Mouse (Mus musculus) spleen, adult 2 months (tissue): ENCODE data around the gene Hdhd5. TPM values are rescaled to one million over a fixed set of nuclear protein-coding genes. Genes with fewer than 3 reads are reported as not detected.

Experiments used
- DNase-seq, 2 experiments: peaks; one replicate each; pipeline versions ENCODE4 v3.0.0 to v3.0.0-alpha.2; 2012 to 2021; ENCODE audit warnings: low spot score in 2 of 2, low read depth in 1 of 2
- H3K27ac ChIP-seq: fragments of 200-500 bp; 2 replicates; pipeline ENCODE4 v1.5.1; 2012; ENCODE audit warnings: low read length, inconsistent platforms; ENCODE audit not compliant: insufficient read depth
- H3K27me3 ChIP-seq: fragments of 200-500 bp; 2 replicates; pipeline ENCODE4 v1.6.1; 2012; ENCODE audit warnings: mild to moderate bottlenecking, moderate library complexity, low read length, inconsistent platforms; ENCODE audit not compliant: control insufficient read depth, insufficient read depth
- H3K36me3 ChIP-seq: fragments of 200-500 bp; 2 replicates; pipeline ENCODE4 v1.6.1; 2012; ENCODE audit warnings: mild to moderate bottlenecking, low read length, inconsistent platforms; ENCODE audit not compliant: control insufficient read depth, insufficient read depth
- H3K4me1 ChIP-seq: fragments of 200-500 bp; 2 replicates; pipeline ENCODE4 v1.6.1; 2011; ENCODE audit warnings: inconsistent platforms; ENCODE audit not compliant: control insufficient read depth, insufficient read depth, insufficient read length
- H3K4me3 ChIP-seq: fragments of 200-500 bp; 2 replicates; pipeline ENCODE4 v1.5.1; 2011; ENCODE audit warnings: mild to moderate bottlenecking, inconsistent platforms; ENCODE audit not compliant: insufficient read depth, insufficient read length; ENCODE audit errors: extremely low read depth
- CTCF ChIP-seq: fragments of 200-500 bp; IDR thresholded peaks from 2 replicates; pipeline ENCODE4 v1.5.1; 2011; ENCODE audit warnings: mild to moderate bottlenecking, inconsistent platforms; ENCODE audit not compliant: insufficient read depth, insufficient read length, insufficient replicate concordance; ENCODE audit errors: extremely low read depth
- POLR2A ChIP-seq: fragments of 200-500 bp; IDR thresholded peaks from 2 replicates; pipeline ENCODE4 v1.6.1; 2011; ENCODE audit warnings: low read depth, low read length, inconsistent platforms
- WGBS: fragments of 180-500 bp; shearing (Covaris S2); methylation state at CpG from one replicate; pipeline ENCODE4 v1.1.7; 2018; 5-methylcytosine and 5-hydroxymethylcytosine counted together
- polyA plus RNA-seq: library from polyadenylated mRNA; depleted of rRNA; stranded (reverse); fragments of >200 nt; gene quantifications from 2 replicates; pipeline ENCODE4 v1.2.3, GENCODE M21; 2012

Hdhd5 gene
- polyA plus RNA-seq, 1 experiment, result 25.2 TPM

DNA sequence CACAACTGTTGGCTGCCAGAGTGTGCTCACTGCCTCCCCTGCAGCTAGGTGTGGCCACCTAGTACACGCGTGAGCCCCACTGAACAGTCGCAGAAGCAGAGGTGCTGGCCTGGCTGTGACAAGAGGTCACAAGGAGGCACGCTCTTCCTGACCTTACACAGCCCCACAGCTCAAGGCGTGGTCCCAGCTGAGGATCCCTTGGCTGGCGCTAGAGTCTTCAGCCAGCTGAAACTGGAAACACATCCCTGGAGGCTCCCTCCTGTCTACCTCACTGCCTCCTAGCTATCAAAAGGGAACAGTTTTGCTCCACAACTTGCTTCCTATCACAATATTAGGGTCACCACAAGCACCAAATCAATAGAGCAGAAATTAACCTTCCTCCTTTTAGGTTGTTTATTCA is 19.9 kb downstream of the Hdhd5 start:
- no peak overlapping the region for H3K4me3 ChIP-seq
- WGBS, result 84% methylated on average over 6 of the region's 6 CpGs
- H3K4me1 ChIP-seq, result no peaks in the 10 kb centered on the region
- H3K27me3 ChIP-seq, result no peaks in the 10 kb centered on the region
- no peak overlapping the region for H3K27ac ChIP-seq
- DNase-seq, result no peak
- peaks cover 8% of the 10 kb centered on the region for H3K36me3 ChIP-seq
- no peak for TF ChIP-seq CTCF

DNA sequence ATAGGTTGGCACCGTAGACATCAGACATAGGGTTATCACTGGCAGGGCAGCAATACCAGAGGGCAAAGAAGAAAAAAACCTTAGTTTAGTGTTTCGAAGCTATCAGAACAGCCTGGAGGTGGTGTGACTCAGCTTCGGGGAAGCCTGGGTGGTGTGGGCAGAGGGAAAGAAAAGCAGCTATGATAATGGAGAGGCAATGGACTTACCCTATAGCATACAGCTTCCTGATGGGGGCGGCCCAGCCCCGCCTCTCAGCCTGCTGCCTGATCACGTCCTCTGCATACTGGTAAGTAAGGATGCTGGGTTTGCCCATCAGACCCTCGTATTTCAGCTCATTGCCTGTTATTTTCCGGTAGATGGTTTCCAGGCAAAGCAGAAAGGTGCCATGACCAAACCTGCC is 20.7 kb downstream of the Hdhd5 start:
- WGBS, result 75% methylated on average over 8 of the region's 8 CpGs
- Histone ChIP-seq H3K4me3 (no peak overlapping the region), H3K4me1 (no peaks in the 10 kb centered on the region), H3K27ac (no peak overlapping the region), H3K36me3 (peaks cover 8% of the 10 kb centered on the region), H3K27me3 (no peaks in the 10 kb centered on the region)
- no peak for TF ChIP-seq CTCF
- TF ChIP-seq POLR2A, result no peak
- DNase-seq, result no peak

DNA sequence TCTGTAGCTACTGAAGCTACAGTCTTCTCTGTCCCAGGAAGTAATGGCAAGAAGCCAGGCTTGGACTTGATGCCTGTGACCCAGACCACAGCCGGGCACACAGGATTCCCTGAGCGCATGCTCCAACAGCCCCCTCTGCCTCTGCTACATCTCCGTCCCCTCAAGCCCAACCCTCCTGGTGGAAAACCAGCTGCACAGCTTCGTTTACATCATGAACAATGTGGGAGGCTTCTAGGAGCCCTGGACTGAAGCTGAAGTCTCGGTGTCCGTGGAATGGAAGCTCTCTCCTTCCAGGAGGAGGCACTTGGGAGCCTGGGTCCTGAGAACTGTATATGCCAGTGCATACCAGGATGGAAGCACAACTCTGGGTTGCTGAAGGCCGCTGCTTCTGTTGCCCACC is 21.1 kb downstream of the Hdhd5 start:
- Histone ChIP-seq H3K36me3 (peaks cover 8% of the 10 kb centered on the region), H3K27ac (no peak overlapping the region), H3K4me1 (no peaks in the 10 kb centered on the region), H3K4me3 (no peak overlapping the region), H3K27me3 (no peaks in the 10 kb centered on the region)
- DNase-seq, result no peak
- TF ChIP-seq POLR2A, result no peak
- TF ChIP-seq CTCF, result no peak
- WGBS, result 90% methylated on average over 7 of the region's 7 CpGs

DNA sequence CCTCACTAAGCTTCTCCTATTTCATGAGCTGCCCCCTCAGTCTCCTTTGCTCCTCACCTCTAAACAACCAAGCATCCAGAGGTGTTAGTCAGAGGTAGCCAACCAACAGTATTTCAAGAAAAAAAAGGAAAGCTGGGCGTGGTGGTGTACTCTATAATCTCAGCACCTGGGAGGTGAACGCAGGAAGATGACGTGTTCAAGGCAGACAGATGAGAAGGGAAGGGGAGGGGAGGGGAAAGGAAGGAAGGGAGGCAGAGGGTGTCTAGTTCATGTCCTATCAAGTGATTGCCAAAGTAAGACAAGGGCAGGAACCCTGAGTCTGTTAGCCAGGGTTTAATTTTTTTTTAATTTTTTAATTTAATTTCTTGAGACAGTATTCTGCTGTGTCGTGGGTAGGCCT is 22.5 kb downstream of the Hdhd5 start:
- no peak for DNase-seq
- Histone ChIP-seq H3K4me3 (no peak overlapping the region), H3K36me3 (peaks cover 8% of the 10 kb centered on the region), H3K27me3 (no peaks in the 10 kb centered on the region), H3K4me1 (no peaks in the 10 kb centered on the region), H3K27ac (no peak overlapping the region)
- 78% methylated on average over 4 of the region's 4 CpGs for WGBS
- TF ChIP-seq CTCF (no peak), POLR2A (no peak)

DNA sequence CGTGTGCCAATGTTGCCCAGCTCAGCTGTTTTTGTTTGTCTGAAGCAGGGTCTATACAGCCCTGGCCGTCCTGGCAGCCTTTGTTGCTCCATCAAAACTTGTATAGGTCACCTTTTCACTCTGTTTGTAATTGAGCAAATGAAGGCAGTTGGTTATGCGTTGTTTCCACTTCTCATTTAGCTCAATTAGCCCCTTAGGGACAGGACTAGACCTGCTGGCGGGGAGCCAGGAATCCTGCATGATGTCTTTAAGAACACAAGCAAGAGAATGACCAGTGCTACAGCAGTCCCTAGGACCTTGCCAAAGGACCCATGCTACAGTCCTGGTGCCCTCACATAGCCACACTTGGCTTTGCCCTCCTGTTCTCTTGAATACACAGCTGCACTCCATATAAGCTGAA is 25.6 kb downstream of the Hdhd5 start:
- no peak for DNase-seq
- H3K27me3 ChIP-seq, result no peaks in the 10 kb centered on the region
- TF ChIP-seq CTCF (no peak), POLR2A (no peak)
- 80% methylated on average over 4 of the region's 4 CpGs for WGBS
- no peaks in the 10 kb centered on the region for H3K4me1 ChIP-seq
- H3K4me3 ChIP-seq, result no peak overlapping the region
- peaks cover 8% of the 10 kb centered on the region; the same call in 1 of the 2 replicates for H3K36me3 ChIP-seq
- H3K27ac ChIP-seq, result no peak overlapping the region

DNA sequence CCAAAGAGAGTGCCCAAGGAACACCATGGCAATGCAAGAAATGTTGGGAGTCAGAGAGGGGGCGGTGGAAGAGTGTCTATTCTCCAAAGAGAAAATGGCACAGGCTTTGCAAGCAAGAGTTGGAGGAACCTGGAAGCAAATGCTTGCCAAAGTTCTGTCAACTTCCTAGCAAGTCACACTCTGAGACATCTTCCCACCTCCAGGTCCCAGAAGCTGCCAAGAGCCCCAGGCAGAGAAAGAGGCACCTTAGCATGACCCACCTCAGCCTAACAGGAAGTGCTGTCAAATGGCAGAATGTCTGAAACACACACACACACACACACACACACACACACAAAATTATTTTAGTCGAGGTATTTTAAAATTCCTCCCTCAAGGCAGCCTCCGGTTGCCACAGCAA is 27.1 kb downstream of the Hdhd5 start:
- no peak overlapping the region for H3K27ac ChIP-seq
- H3K27me3 ChIP-seq, result no peaks in the 10 kb centered on the region
- TF ChIP-seq POLR2A (no peak), CTCF (no peak)
- no peaks in the 10 kb centered on the region for H3K4me1 ChIP-seq
- no peak overlapping the region for H3K4me3 ChIP-seq
- WGBS, result 67% methylated on average over 3 of the region's 3 CpGs
- no peaks in the 10 kb centered on the region for H3K36me3 ChIP-seq
- DNase-seq, result no peak

DNA sequence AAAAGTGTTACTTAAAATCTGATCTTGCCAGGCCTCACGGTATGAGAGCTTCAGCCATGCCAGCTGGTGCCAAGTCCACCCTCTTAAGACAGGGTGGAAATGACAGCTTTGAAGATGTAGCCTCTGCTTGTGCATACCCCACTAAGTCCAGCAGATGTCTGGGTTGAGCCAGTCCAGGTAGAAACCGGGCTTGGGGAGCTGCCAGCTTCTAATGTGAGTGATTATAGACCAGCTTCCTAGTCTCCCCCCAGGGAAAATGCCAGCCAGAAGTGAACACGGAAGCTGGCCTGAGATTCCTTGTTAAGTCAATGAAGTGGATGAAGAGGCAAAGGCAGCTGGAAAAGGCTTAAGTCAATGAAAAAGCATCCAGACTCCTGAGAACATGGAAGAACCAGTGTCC is 34.6 kb downstream of the Hdhd5 start:
- H3K4me1 ChIP-seq, result peaks cover 15% of the 10 kb centered on the region
- TF ChIP-seq CTCF (no peak), POLR2A (no peak)
- WGBS, result 77% methylated on average over 3 of the region's 3 CpGs
- H3K4me3 ChIP-seq, result no peak overlapping the region
- H3K36me3 ChIP-seq, result no peaks in the 10 kb centered on the region
- no peak overlapping the region for H3K27ac ChIP-seq
- DNase-seq, result no peak
- H3K27me3 ChIP-seq, result peaks cover 22% of the 10 kb centered on the region
